Mouse (Mus musculus) MEL (cell line): ENCODE results near the gene Fkbp5. TPM values are rescaled to one million over a fixed set of nuclear protein-coding genes. Genes with fewer than 3 reads are reported as not detected.

Experiments
- DNase-seq: peaks from one replicate; pipeline ENCODE4 v3.0.0; 2011; ENCODE audit warnings: low read depth, low spot score
- H3K27ac ChIP-seq: 2 replicates; pipeline ENCODE4 v1.5.1; 2012; ENCODE audit warnings: low read depth, mild to moderate bottlenecking, control low read depth, low read length, moderate library complexity; ENCODE audit not compliant: control insufficient read depth
- H3K27me3 ChIP-seq, 2 experiments: fragments of 150-350 bp in 1 of 2; sonication (generic) in 1 of 2; 2 replicates each; pipeline ENCODE4 v1.6.1; 2012; ENCODE audit warnings: low read length in 2 of 2, mild to moderate bottlenecking in 2 of 2, improper control_type of control experiment in 1 of 2, moderate library complexity in 1 of 2; ENCODE audit not compliant: insufficient read depth in 2 of 2, control insufficient read depth in 1 of 2
- H3K36me3 ChIP-seq, 2 experiments: 2 replicates each; pipeline ENCODE4 v1.6.1; 2012 to 2014; ENCODE audit warnings: low read length in 2 of 2, improper control_type of control experiment in 1 of 2, inconsistent platforms in 1 of 2, mild to moderate bottlenecking in 1 of 2; ENCODE audit not compliant: insufficient read depth in 2 of 2, control insufficient read depth in 1 of 2
- H3K4me1 ChIP-seq, 2 experiments: fragments of 150-350 bp in 1 of 2; sonication (generic) in 1 of 2; 2 replicates each; pipeline ENCODE4 v1.6.1; 2012; ENCODE audit warnings: low read length in 2 of 2, improper control_type of control experiment in 1 of 2, mild to moderate bottlenecking in 1 of 2; ENCODE audit not compliant: insufficient read depth in 2 of 2, control insufficient read depth in 1 of 2
- H3K4me3 ChIP-seq, 2 experiments: fragments of 150-350 bp in 1 of 2; sonication (generic) in 1 of 2; 2 replicates each; pipeline ENCODE4 v1.5.1; 2012; ENCODE audit warnings: low read depth in 2 of 2, low read length in 2 of 2, mild to moderate bottlenecking in 2 of 2, moderate library complexity in 2 of 2, control low read depth in 1 of 2, improper control_type of control experiment in 1 of 2; ENCODE audit not compliant: control insufficient read depth in 1 of 2, insufficient read depth in 1 of 2
- H3K79me2 ChIP-seq: 2 replicates; pipeline ENCODE4 v1.6.1; 2012; ENCODE audit warnings: mild to moderate bottlenecking, low read length, moderate library complexity; ENCODE audit not compliant: control insufficient read depth, poor library complexity, insufficient read depth
- H3K9ac ChIP-seq: 2 replicates; pipeline ENCODE4 v1.6.1; 2012; ENCODE audit warnings: low read depth, mild to moderate bottlenecking, control low read depth, low read length, moderate library complexity; ENCODE audit not compliant: control insufficient read depth, poor library complexity, severe bottlenecking
- H3K9me3 ChIP-seq: fragments of 150-350 bp; sonication (generic); replicated peaks from 2 replicates; pipeline ENCODE4 v1.6.1; 2012; ENCODE audit warnings: mild to moderate bottlenecking, low read length, improper control_type of control experiment, moderate library complexity; ENCODE audit not compliant: insufficient read depth
- BHLHE40 ChIP-seq: IDR thresholded peaks from 2 replicates; pipeline ENCODE4 v1.6.1; 2012; ENCODE audit warnings: low read depth, mild to moderate bottlenecking, inconsistent platforms, low read length, improper control_type of control experiment, borderline replicate concordance
- CHD1 ChIP-seq: IDR thresholded peaks from 2 replicates; pipeline ENCODE4 v1.6.1; 2012; ENCODE audit warnings: low read depth, mild to moderate bottlenecking, inconsistent platforms, low read length, improper control_type of control experiment
- ETS1 ChIP-seq: IDR thresholded peaks from 2 replicates; pipeline ENCODE4 v1.6.1; 2012; ENCODE audit warnings: low read depth, mild to moderate bottlenecking, inconsistent platforms, low read length, improper control_type of control experiment, moderate library complexity
- MAFK ChIP-seq: IDR thresholded peaks from 2 replicates; pipeline ENCODE4 v1.6.1; 2011; ENCODE audit warnings: low read depth, mild to moderate bottlenecking, low read length, improper control_type of control experiment, borderline replicate concordance
- MAX ChIP-seq: IDR thresholded peaks from 2 replicates; pipeline ENCODE4 v1.6.1; 2011; ENCODE audit warnings: low read length, improper control_type of control experiment
- MAZ ChIP-seq: IDR thresholded peaks from 2 replicates; pipeline ENCODE4 v1.6.1; 2012; ENCODE audit warnings: low read depth, mild to moderate bottlenecking, inconsistent platforms, low read length, improper control_type of control experiment
- MYC ChIP-seq: IDR thresholded peaks from 2 replicates; pipeline ENCODE4 v1.6.1; 2011; ENCODE audit warnings: low read depth, mild to moderate bottlenecking, low read length, improper control_type of control experiment, moderate library complexity
- POLR2A ChIP-seq, 2 experiments: IDR thresholded peaks; 2 replicates each; pipeline ENCODE4 v1.6.1; 2011 to 2012; ENCODE audit warnings: low read length in 2 of 2, mild to moderate bottlenecking in 2 of 2, control low read depth in 1 of 2, improper control_type of control experiment in 1 of 2, low read depth in 1 of 2, moderate library complexity in 1 of 2; ENCODE audit not compliant: control insufficient read depth in 1 of 2, insufficient read depth in 1 of 2, poor library complexity in 1 of 2
- POLR2AphosphoS2 ChIP-seq: IDR thresholded peaks from 2 replicates; pipeline ENCODE4 v1.6.1; 2011; ENCODE audit warnings: low read length, improper control_type of control experiment
- RCOR1 ChIP-seq: IDR thresholded peaks from 2 replicates; pipeline ENCODE4 v1.6.1; 2012; ENCODE audit warnings: low read depth, mild to moderate bottlenecking, inconsistent platforms, low read length, improper control_type of control experiment
- USF2 ChIP-seq, 2 experiments: IDR thresholded peaks; 2 replicates each; pipeline ENCODE4 v1.6.1; 2011 to 2012; ENCODE audit warnings: improper control_type of control experiment in 2 of 2, low read length in 2 of 2, borderline replicate concordance in 1 of 2, inconsistent platforms in 1 of 2, low read depth in 1 of 2, mild to moderate bottlenecking in 1 of 2; ENCODE audit not compliant: insufficient read depth in 1 of 2
- ZC3H11A ChIP-seq: IDR thresholded peaks from 2 replicates; pipeline ENCODE4 v1.6.1; 2012; ENCODE audit warnings: low read depth, mild to moderate bottlenecking, inconsistent platforms, low read length, improper control_type of control experiment
- ZMIZ1 ChIP-seq: IDR thresholded peaks from 2 replicates; pipeline ENCODE4 v1.6.1; 2012; ENCODE audit warnings: low read depth, mild to moderate bottlenecking, inconsistent platforms, low read length, improper control_type of control experiment, moderate library complexity
- ZNF384 ChIP-seq: IDR thresholded peaks from 2 replicates; pipeline ENCODE4 v1.6.1; 2012; ENCODE audit warnings: low read depth, mild to moderate bottlenecking, inconsistent platforms, low read length, improper control_type of control experiment
- polyA plus RNA-seq, 2 experiments: library from polyadenylated mRNA; stranded (reverse) in 1 of 2; unstranded in 1 of 2; fragments of >175 nt in 1 of 2; fragments of >200 nt in 1 of 2; gene quantifications; 2 replicates each; pipeline versions ENCODE4 v1.2.1 to v1.2.4; 2012; ENCODE audit warnings: low replicate concordance in 2 of 2, low read depth in 1 of 2; ENCODE audit not compliant: insufficient read length in 2 of 2, insufficient read depth in 1 of 2, missing spikeins in 1 of 2
- total RNA-seq: library from RNA; depleted of rRNA; stranded (reverse); fragments of 300-350 nt; gene quantifications from 2 replicates; pipeline ENCODE4 v1.2.3, GENCODE M21; 2012

Fkbp5 gene
- total and polyA plus RNA-seq, 3 experiments, result 16.6 to 184 (median 44.3) TPM

DNA sequence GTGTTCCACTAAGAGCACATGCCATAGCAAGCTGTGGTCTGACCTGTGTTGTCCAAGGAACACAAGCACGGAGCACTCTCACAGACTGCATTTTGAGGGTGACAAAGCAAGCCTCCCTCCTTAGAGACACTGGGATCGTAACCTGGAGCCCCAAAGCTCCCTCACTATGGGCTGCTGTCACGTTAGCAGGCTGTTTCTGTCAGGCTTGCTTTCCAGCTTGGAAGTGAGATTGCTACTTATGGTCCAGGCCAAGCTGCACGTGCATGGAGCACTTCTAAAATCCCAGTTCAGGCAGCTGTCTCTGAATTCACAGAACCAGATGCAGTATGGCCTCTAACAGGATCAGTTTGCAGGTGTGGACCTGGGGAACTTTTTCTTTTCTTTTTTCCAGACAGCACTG is 106.6 kb downstream of the Fkbp5 start:
- Histone ChIP-seq H3K27ac (no peak overlapping the region), H3K27me3 (no peaks in the 10 kb centered on the region), H3K9ac (no peak overlapping the region), H3K36me3 (peaks cover 0 to 6% of the 10 kb centered on the region in 2 experiments; a peak in 2 of 4 replicates), H3K4me3 (no peak overlapping the region), H3K4me1 (peaks cover 4 to 5% of the 10 kb centered on the region in 2 experiments), H3K79me2 (no peaks in the 10 kb centered on the region), H3K9me3 (no peaks in the 10 kb centered on the region)
- TF ChIP-seq MAZ (no peak), ETS1 (no peak), ZMIZ1 (no peak), MYC (no peak), POLR2AphosphoS2 (no peak), ZNF384 (no peak), BHLHE40 (no peak), CHD1 (no peak), ZC3H11A (no peak), MAX (no peak), USF2 (IDR thresholded peaks at IDR 0.05; ENCODE audit: borderline replicate concordance in 1 of 2, insufficient read depth in 1 of 2, low read depth in 1 of 2, low read length in 2 of 2) (no peak), MAFK (no peak)
- no peak for DNase-seq

DNA sequence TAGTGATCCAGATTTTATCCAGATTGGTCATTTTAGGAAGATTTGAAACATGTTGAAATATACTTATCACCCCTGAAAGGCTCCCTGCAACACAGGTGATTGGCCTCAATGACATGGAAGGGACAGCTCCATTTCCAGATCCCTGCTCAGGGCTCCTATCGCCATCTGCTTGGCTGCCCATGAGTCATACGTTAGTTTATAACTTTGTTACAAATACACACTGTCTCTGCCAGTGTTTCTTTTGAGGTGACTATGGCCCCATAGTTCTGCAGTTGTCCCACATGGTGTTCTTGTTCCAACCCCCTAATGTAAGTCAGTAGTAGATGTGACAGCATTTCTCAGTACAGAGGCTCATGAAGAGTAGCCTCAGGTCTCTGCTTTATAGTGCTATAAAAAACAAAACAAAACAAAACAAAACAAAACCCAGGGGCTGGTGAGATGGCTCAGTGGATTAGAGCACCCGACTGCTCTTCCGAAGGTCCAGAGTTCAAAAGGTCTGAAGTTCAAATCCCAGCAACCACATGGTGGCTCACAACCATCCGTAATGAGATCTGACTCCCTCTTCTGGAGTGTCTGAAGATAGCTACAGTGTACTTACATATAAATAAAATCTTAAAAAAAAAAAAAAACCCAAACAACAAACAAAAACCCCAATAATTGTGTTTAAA is 108.9 kb downstream of the Fkbp5 start:
- H3K36me3 ChIP-seq, result peaks cover 0 to 6% of the 10 kb centered on the region in 2 experiments; a peak in 3 of 4 replicates

More for the DNA sequence above, 108.9 kb downstream of the Fkbp5 start:
- Histone ChIP-seq H3K4me1 (peaks cover 4 to 5% of the 10 kb centered on the region in 2 experiments), H3K9me3 (no peaks in the 10 kb centered on the region), H3K27me3 (no peaks in the 10 kb centered on the region)
- no peak for DNase-seq
- 0 out of 2 replicates have a peak, but pooled peaks have one; percentile 18 for TF ChIP-seq ZNF384
- no peak for TF ChIP-seq RCOR1
- no peak for TF ChIP-seq POLR2A (IDR thresholded peaks at IDR 0.05; ENCODE audit: control insufficient read depth in 1 of 2, insufficient read depth in 1 of 2, low read depth in 1 of 2, low read length in 2 of 2, poor library complexity in 1 of 2)
- TF ChIP-seq, all 39 proteins: peak for 1
- Histone ChIP-seq H3K4me3 (no peak overlapping the region), H3K27ac (no peak overlapping the region), H3K9ac (no peak overlapping the region), H3K79me2 (no peaks in the 10 kb centered on the region)
